Mouse (Mus musculus) cerebellum, adult 2 months (tissue): ENCODE measurements around the gene Eif2s1. TPM values are rescaled to one million over a fixed set of nuclear protein-coding genes. Genes with fewer than 3 reads are reported as not detected.

Experiments used
- DNase-seq, 2 experiments: peaks; one replicate each; pipeline ENCODE4 v3.0.0; 2021
- H3K27ac ChIP-seq: fragments of 200-500 bp; 2 replicates; pipeline ENCODE4 v1.5.1; 2012; ENCODE audit warnings: low read length, control low read depth, inconsistent platforms; ENCODE audit not compliant: insufficient read depth
- H3K27me3 ChIP-seq: fragments of 200-500 bp; 2 replicates; pipeline ENCODE4 v1.6.1; 2012; ENCODE audit warnings: inconsistent platforms, mild to moderate bottlenecking, low read length, moderate library complexity; ENCODE audit not compliant: control insufficient read depth, insufficient read depth
- H3K4me1 ChIP-seq: fragments of 200-500 bp; 2 replicates; pipeline ENCODE4 v1.6.1; 2011; ENCODE audit warnings: low read length; ENCODE audit not compliant: control insufficient read depth, insufficient read depth
- H3K4me3 ChIP-seq: fragments of 200-500 bp; replicated peaks from 2 replicates; pipeline ENCODE3; 2011; ENCODE audit warnings: mild to moderate bottlenecking, low read depth, low read length, control low read depth; ENCODE audit not compliant: insufficient read depth
- CTCF ChIP-seq: fragments of 200-500 bp; IDR thresholded peaks from 2 replicates; pipeline ENCODE4 v1.5.1; 2011; ENCODE audit warnings: low read depth, mild to moderate bottlenecking, control low read depth, low read length, moderate library complexity, borderline replicate concordance; ENCODE audit not compliant: insufficient read depth
- POLR2A ChIP-seq: fragments of 200-500 bp; IDR thresholded peaks from 2 replicates; pipeline ENCODE4 v1.6.1; 2011; ENCODE audit warnings: low read length, control low read depth, borderline replicate concordance; ENCODE audit not compliant: insufficient read depth
- WGBS: fragments of 180-500 bp; shearing (Covaris S2); methylation state at CpG from one replicate; pipeline ENCODE4 v1.1.7; 2018; 5-methylcytosine and 5-hydroxymethylcytosine counted together
- polyA plus RNA-seq: library from polyadenylated mRNA; depleted of rRNA; stranded (reverse); fragments of >200 nt; gene quantifications from 2 replicates; pipeline ENCODE4 v1.2.3, GENCODE M21; 2012; rRNA removed

Gene Eif2s1
- polyA plus RNA-seq = 29.1 and 33.2 TPM in 2 replicates

- WGBS = under 1% methylated on average over 55 of the region's 55 CpGs
- H3K4me1 ChIP-seq = 0 out of 2 replicates have a peak, but pooled peaks cover 2% of the 10 kb centered on the region
- TF ChIP-seq CTCF (peak; percentile 81), POLR2A (peak; percentile 77)
- no peaks in the 10 kb centered on the region for H3K27me3 ChIP-seq
- DNase-seq = peak; percentile 98 to 100
- peak within 1 kb of the TSS; percentile 84 for H3K4me3 ChIP-seq
- peak within 1 kb of the TSS; percentile 50 for H3K27ac ChIP-seq
Observed at GRCm38 (mm10) chr12:78861496-78862253, at the start of gene Eif2s1, which contains the start of gene Atp6v1d. Gene Eif2s1 (plus strand): TSS chr12:78861819. Gene Atp6v1d (minus strand): TSS chr12:78861638.

DNA sequence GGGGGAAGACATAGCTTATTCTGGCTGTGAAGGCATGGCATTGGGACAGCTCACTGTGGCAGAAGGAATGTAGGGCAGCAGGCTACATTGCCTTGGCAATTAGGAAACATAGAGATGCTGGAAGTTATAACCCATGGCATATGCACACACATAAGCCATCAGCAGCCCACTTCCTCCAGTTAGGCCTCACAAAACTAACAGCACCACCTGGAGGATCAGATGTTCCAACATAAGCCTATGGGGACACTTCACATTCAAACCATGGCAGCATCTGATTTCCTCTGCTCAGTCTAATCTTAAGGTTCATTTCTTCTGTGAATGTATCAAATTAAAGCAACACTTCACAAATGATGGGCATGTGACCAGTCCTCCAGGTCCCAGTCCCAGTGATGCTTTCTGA lies 47.2 kb upstream of the Eif2s1 start:
- no peak for TF ChIP-seq POLR2A
- TF ChIP-seq CTCF = no peak
- no peak overlapping the region for H3K27ac ChIP-seq
- H3K27me3 ChIP-seq = no peaks in the 10 kb centered on the region
- H3K4me1 ChIP-seq = no peaks in the 10 kb centered on the region
- no peak overlapping the region for H3K4me3 ChIP-seq
- no peak for DNase-seq

DNA sequence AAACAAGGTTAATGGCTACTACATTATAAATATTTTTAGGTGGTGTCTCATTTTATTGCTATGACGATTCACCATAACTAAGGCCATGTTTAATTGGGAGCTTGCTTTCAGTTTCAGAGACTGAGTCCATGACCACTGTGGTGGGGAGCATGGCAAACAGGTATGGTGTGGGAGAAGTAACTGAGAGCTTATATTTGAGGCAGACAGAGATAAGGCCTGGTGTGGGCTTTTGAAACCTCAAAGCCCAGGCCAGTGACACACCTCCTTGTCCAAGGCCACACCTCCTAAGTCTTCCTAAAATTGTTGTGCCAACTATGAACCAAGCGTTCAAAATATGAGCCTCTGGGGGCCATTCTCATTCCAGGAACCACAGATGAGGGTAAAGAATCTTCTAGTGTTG lies 27.1 kb upstream of the Eif2s1 start:
- Histone ChIP-seq H3K4me1 (no peaks in the 10 kb centered on the region), H3K4me3 (no peak overlapping the region), H3K27me3 (no peaks in the 10 kb centered on the region), H3K27ac (no peak overlapping the region)
- no peak for TF ChIP-seq POLR2A
- TF ChIP-seq CTCF = no peak
- WGBS = 71% methylated on average over 2 of the region's 2 CpGs
- no peak for DNase-seq

GRCm38 (mm10) chr12:78839906-78840305 lies 21.7 kb upstream of the Eif2s1 start:
- DNase-seq = no peak
- WGBS = 37% methylated on average over 4 of the region's 4 CpGs

GRCm38 (mm10) chr12:78842429-78842828 lies 19.2 kb upstream of the Eif2s1 start:
- H3K4me1 ChIP-seq = no peaks in the 10 kb centered on the region
- H3K27me3 ChIP-seq = no peaks in the 10 kb centered on the region
- no peak overlapping the region for H3K4me3 ChIP-seq
- TF ChIP-seq CTCF (no peak), POLR2A (no peak)
- no peak overlapping the region for H3K27ac ChIP-seq
- DNase-seq = no peak
- WGBS = 95% methylated on average over 1 of the region's 1 CpGs

More at GRCm38 (mm10) chr12:78839906-78840305, 21.7 kb upstream of the Eif2s1 start:
- H3K4me3 ChIP-seq = no peak overlapping the region
- TF ChIP-seq CTCF = no peak
- no peak for TF ChIP-seq POLR2A
- no peaks in the 10 kb centered on the region for H3K4me1 ChIP-seq
- no peaks in the 10 kb centered on the region for H3K27me3 ChIP-seq
- no peak overlapping the region for H3K27ac ChIP-seq

DNA sequence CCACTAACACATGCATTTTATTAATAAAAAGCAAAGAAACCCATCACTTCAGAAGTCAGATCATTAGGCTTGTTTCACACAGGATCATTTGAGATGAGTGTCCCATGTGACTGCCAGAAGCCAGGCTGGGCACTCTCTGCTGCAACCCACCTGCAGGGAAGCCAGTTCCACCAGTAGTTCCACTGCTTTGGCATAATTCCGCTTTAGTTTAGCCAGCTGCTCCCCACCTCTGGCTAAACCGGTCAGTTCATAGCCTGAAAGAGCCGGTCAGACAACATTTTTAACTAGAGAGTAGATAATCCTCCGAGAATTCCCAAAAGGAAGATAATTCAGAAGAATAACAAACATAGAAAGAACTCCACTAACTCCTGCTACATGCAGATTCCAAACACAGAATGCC lies 13.4 kb upstream of the Eif2s1 start:
- Histone ChIP-seq H3K4me3 (no peak overlapping the region), H3K4me1 (no peaks in the 10 kb centered on the region), H3K27me3 (no peaks in the 10 kb centered on the region), H3K27ac (no peak overlapping the region)
- no peak for DNase-seq
- 95% methylated on average over 4 of the region's 4 CpGs for WGBS
- TF ChIP-seq CTCF (no peak), POLR2A (no peak)

DNA sequence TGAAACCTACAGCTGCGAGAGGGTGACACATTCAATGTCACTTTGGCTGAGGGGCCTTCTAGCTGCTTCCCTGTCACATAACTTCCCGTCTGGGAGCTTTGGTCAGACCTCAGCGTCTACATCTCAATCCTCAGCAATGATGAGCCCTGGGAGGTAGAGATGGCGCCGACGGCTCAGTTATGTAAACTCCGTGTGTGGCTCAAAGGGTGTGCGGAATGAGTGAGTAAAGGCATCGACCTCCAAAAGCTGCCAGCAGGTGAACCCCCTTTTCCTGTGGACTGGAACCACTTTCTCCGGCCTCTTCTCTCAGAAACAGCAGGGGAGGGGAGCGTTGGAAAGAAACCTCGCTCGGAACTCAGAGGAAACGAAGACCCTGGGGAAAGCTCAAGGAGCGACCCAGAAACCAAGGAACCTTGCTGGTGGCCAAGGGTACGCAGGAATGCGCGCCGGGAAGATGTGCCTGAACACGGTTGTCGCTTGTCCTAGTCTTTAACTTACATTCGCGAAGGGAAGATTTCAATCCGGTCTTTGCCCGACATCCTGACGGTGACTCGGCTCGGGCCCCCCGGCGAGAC lies 611 bp upstream of the Eif2s1 start:
- Histone ChIP-seq H3K27ac (peak overlapping the region; percentile 8), H3K4me1 (0 out of 2 replicates have a peak, but pooled peaks cover 2% of the 10 kb centered on the region), H3K27me3 (no peaks in the 10 kb centered on the region), H3K4me3 (peak overlapping the region; percentile 84)
- DNase-seq = no peak
- WGBS = 1% methylated on average over 30 of the region's 30 CpGs
- no peak for TF ChIP-seq CTCF
- TF ChIP-seq POLR2A = no peak

DNA sequence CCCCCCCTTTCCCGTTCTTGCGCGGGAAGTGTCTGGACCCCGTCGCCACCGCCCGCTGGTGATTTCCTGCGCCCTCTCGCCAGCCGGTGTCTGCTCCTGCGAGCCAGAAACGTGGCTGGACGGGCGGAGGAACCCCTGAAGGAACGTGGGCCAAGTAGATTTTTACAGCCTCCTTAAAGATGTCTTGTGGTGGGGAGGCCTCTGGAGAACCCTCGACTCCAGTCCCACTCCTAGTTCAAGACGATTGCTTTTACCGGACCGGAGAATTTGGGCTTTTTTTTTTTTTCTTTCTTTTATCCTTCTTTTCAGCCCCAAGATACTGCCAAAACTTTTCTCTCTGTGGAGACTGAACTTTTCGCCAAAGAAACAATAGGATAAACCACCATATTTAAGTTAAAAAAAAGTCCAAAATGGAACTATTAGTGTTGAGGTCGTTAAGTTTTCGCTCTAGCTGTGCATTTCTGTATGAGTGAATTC lies 673 bp downstream of the Eif2s1 start:
- Histone ChIP-seq H3K27me3 (no peaks in the 10 kb centered on the region), H3K4me3 (peak overlapping the region; percentile 80), H3K27ac (peak overlapping the region; percentile 24), H3K4me1 (0 out of 2 replicates have a peak, but pooled peaks cover 2% of the 10 kb centered on the region)
- DNase-seq = no peak
- TF ChIP-seq POLR2A = no peak
- under 1% methylated on average over 22 of the region's 22 CpGs for WGBS
